Mouse (Mus musculus) mature B cell (primary cell): ENCODE results near the gene Arhgef6.

Source experiments
- in situ Hi-C: fragments of 300-500 bp; cut with MboI; formaldehyde crosslinking; loops from 2 replicates; pipeline ENCODE4 v1.14.3; 2019

Arhgef6 gene

DNA sequence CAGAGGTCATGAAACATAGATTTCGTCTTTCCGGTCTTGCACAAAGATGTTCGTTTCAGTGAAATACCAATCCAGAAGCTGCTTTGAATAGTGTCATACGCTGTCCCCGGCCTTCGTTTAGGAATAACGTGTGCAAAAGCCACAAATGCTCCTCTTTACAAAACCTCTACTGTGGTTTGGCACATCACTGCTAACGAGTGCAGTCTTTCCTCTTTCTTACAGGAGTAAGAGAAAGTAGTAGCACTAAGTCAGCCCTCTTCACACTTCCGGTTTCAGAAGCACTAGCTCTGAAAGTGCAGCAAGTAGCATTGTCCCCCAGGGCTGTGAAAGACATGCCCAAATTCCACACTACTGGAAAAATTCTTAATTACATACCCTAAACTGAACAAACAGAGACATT is 142.2 kb downstream of the Arhgef6 start:
- in situ Hi-C loops = no loop called here

DNA sequence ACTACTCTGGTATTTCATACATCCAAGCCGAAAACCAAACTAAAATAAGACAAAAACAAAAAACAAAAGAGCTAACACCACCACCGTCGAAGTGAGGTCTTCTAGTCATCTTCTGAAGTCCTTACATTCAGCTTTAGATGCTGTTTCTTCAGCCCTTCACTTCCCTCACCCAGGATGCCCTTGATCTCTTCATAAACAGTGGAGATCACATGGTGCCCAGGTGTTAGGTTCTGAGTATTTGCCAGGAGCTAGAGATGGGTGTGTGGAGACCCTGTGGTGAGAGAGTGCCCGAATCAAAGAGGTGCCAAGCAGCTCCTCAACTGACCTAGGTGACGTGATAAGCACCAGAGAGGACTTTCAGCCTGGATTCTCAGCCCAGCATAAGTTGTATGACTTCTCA is 149.2 kb downstream of the Arhgef6 start:
- in situ Hi-C loops = no loop called here

DNA sequence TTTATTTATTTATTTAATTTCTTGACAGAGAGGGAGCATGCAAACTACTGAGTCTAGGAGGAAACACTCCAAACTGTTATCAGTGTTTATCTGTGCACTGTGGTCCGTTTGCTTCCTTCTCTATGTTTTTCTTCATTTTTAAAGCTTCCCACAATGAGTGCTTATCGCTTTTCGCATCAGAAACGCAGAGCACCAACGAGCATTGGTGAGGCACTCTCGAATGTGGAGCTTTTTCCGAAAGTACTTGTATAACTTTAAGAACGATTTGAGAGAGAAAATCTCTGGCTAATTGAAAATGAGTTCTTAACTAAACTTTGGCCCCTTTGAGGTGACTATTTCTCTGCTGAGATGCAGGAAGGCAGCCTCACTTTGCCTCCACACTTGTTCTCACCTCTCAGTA is 151.2 kb downstream of the Arhgef6 start:
- in situ Hi-C loops = no loop called here

DNA sequence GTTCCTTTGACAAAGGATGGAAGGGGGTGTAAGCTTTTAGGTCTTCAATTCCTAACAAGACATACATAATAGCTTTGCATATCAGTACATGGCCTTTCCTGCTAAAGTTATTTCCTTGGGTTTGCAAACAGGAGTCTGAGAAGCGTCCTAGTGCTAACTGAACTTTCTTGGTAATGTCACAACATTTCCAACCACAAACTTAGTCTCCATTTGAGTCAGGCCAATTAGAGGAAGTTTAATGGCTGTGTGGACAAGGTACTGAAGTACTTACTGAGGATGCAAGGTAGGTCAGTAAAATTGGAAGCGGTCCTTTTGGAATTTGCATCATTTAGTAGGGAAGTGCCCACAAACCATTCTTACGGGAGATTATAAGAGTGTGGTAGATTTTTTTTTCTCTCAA is 155.2 kb downstream of the Arhgef6 start:
- in situ Hi-C loops = no loop called here

DNA sequence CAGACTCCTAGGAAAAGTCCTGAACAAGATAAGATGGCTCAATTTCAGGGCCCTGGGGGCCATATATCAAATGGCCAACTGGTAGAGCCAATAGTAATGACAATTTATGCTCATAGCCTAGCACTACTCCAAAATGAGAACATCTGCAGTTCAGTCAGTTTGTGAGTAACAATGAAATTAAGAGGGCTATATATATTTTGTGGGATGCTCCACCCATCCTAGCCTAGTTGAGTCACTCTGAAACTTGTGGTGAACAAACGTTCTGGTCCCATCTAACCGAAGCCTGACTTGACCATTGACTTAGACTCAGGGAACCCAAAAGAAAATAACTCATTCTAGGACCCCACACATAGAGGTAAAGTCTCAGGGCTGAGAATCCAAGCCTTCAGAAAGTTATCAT is 156.1 kb downstream of the Arhgef6 start:
- in situ Hi-C loops = no loop called here
